Mouse (Mus musculus) heart, embryonic 16.5 days (tissue): ENCODE measurements around the gene Scarb1. TPM values are rescaled to one million over a fixed set of nuclear protein-coding genes. Genes with fewer than 3 reads are reported as not detected.

Experiments used
- ATAC-seq: fragments of 200-750 bp; cut with Nextera tagmentation; replicated peaks from 2 replicates; pipeline ENCODE4 v1.8.0; 2017; ENCODE audit warnings: moderate number of reproducible peaks; ENCODE audit not compliant: insufficient read depth, low FRiP score; ENCODE audit errors: extremely low read depth
- H3K27ac ChIP-seq: fragments of 300-500 bp; sonication (generic); 2 replicates; pipeline ENCODE4 v1.5.1; 2014; ENCODE audit warnings: mild to moderate bottlenecking, low read length, control low read depth, moderate library complexity
- H3K27me3 ChIP-seq: fragments of 300-500 bp; sonication (generic); 2 replicates; pipeline ENCODE4 v1.6.1; 2014; ENCODE audit warnings: low read length, mixed read lengths; ENCODE audit not compliant: control insufficient read depth, insufficient read depth
- H3K36me3 ChIP-seq: fragments of 300-500 bp; sonication (generic); 2 replicates; pipeline ENCODE4 v1.6.1; 2014; ENCODE audit not compliant: control insufficient read depth, insufficient read depth
- H3K4me1 ChIP-seq: fragments of 300-500 bp; sonication (generic); 2 replicates; pipeline ENCODE4 v1.6.1; 2014; ENCODE audit warnings: low read length, mixed read lengths; ENCODE audit not compliant: control insufficient read depth, insufficient read depth
- H3K4me2 ChIP-seq: fragments of 300-500 bp; sonication (generic); 2 replicates; pipeline ENCODE4 v1.6.1; 2014; ENCODE audit warnings: low read depth, mild to moderate bottlenecking, control low read depth, low read length
- H3K4me3 ChIP-seq: fragments of 300-500 bp; sonication (generic); 2 replicates; pipeline ENCODE4 v1.5.1; 2014; ENCODE audit warnings: mild to moderate bottlenecking, control low read depth, low read length
- H3K9ac ChIP-seq: fragments of 300-500 bp; sonication (generic); 2 replicates; pipeline ENCODE4 v1.6.1; 2014; ENCODE audit warnings: low read length, control low read depth
- H3K9me3 ChIP-seq: fragments of 300-500 bp; sonication (generic); replicated peaks from 2 replicates; pipeline ENCODE4 v1.6.1; 2016; ENCODE audit warnings: low read length; ENCODE audit not compliant: control insufficient read depth
- WGBS: fragments of 180-500 bp; shearing (Covaris S2); extraction: QIAGEN DNeasy Blood & Tissue Kit; methylation state at CpG from one replicate; pipeline ENCODE4 v1.1.7; 2014; 5-methylcytosine and 5-hydroxymethylcytosine counted together
- polyA plus RNA-seq: library from polyadenylated mRNA; unstranded; fragments of >200 nt; fragmentation: Nextera tagmentation; extraction: Ambion mirVana; gene quantifications from 2 replicates; pipeline ENCODE4 v1.2.1, GENCODE M21; 2015

Gene Scarb1
- polyA plus RNA-seq, 1 experiment from 2014 or later: 75.5 TPM

- no peak overlapping the region for H3K9ac ChIP-seq
These were observed 27.7 kb upstream of the Scarb1 start for GRCm38 (mm10) chr5:125368568-125368967.

GRCm38 (mm10) chr5:125368156-125368555 lies 27.3 kb upstream of the Scarb1 start:
- no peak for ATAC-seq

More at GRCm38 (mm10) chr5:125368568-125368967, 27.7 kb upstream of the Scarb1 start:
- no peak overlapping the region for H3K27ac ChIP-seq
- no peaks in the 10 kb centered on the region for H3K36me3 ChIP-seq
- no peaks in the 10 kb centered on the region for H3K27me3 ChIP-seq
- 1% methylated on average over 4 of the region's 4 CpGs for WGBS
- H3K4me2 ChIP-seq: no peak overlapping the region
- 0 out of 2 replicates have a peak, but pooled peaks cover 3% of the 10 kb centered on the region for H3K9me3 ChIP-seq
- H3K4me3 ChIP-seq: no peak overlapping the region
- peak; percentile 30; the same call in 1 of the 2 replicates for ATAC-seq
- H3K4me1 ChIP-seq: peaks cover 3% of the 10 kb centered on the region; the same call in 1 of the 2 replicates

GRCm38 (mm10) chr5:125364851-125365429 lies 24.0 kb upstream of the Scarb1 start:
- H3K4me3 ChIP-seq: no peak overlapping the region
- H3K9me3 ChIP-seq: no peaks in the 10 kb centered on the region
- H3K4me1 ChIP-seq: peaks cover 3% of the 10 kb centered on the region; the same call in 1 of the 2 replicates
- 68% methylated on average over 4 of the region's 4 CpGs for WGBS
- no peak overlapping the region for H3K4me2 ChIP-seq
- no peaks in the 10 kb centered on the region for H3K36me3 ChIP-seq
- H3K27ac ChIP-seq: no peak overlapping the region
- H3K9ac ChIP-seq: no peak overlapping the region
- no peaks in the 10 kb centered on the region for H3K27me3 ChIP-seq
- no peak for ATAC-seq

More at GRCm38 (mm10) chr5:125368156-125368555, 27.3 kb upstream of the Scarb1 start:
- 74% methylated on average over 5 of the region's 5 CpGs for WGBS
- Histone ChIP-seq H3K4me1 (peaks cover 3% of the 10 kb centered on the region; the same call in 1 of the 2 replicates), H3K4me3 (no peak overlapping the region), H3K4me2 (no peak overlapping the region), H3K36me3 (no peaks in the 10 kb centered on the region), H3K9me3 (0 out of 2 replicates have a peak, but pooled peaks cover 3% of the 10 kb centered on the region), H3K27ac (no peak overlapping the region), H3K9ac (peak overlapping the region; percentile 25; the same call in 1 of the 2 replicates), H3K27me3 (no peaks in the 10 kb centered on the region)

DNA sequence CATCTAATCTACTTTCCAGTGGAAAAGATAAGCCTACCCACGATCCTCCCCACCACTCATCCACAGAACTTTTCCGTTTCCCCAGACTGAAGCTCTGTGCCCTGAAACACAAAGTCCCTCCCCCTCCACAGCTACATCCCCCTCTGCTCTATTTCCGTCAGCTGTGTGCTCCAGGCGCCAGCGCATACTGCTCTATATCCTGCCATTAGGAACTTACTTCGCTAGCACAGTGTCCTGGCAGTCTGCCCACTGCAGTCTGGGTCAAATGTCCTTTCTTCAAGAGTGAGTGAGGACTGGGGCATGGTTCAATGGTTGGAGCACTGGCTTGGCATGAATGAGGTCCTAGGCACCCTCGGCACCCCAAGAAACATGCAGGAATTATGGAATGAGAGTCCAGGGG lies 23.0 kb upstream of the Scarb1 start:
- 24% methylated on average over 7 of the region's 7 CpGs for WGBS
- Histone ChIP-seq H3K36me3 (no peaks in the 10 kb centered on the region), H3K4me2 (no peak overlapping the region), H3K9me3 (no peaks in the 10 kb centered on the region), H3K4me3 (no peak overlapping the region), H3K9ac (no peak overlapping the region), H3K27me3 (no peaks in the 10 kb centered on the region), H3K4me1 (peaks cover 3% of the 10 kb centered on the region; the same call in 1 of the 2 replicates), H3K27ac (peak overlapping the region; percentile 74)
- ATAC-seq: peak; percentile 88

GRCm38 (mm10) chr5:125360981-125361510 lies 20.2 kb upstream of the Scarb1 start:
- H3K4me1 ChIP-seq: peaks cover 5% of the 10 kb centered on the region; the same call in 1 of the 2 replicates
- no peak for ATAC-seq
- WGBS: 76% methylated on average over 16 of the region's 16 CpGs

DNA sequence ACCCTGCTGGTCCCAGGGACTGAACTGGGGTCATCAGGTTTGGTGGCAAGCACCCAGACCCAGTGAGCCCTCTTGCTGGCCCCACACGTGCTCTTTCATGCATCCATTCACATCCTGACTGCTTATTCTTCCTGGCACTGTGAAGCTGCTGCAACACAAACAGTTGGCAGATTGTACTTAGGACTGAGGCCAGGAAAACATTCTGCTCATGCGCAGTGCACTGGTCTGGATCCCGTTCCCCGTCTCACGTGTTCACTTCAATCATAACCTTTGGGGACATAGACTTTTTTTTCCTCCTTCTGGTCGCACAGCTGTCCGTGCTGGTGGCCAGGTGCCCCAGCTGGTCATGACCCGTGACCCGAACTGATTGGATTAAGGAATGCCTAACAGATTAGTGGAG lies 19.7 kb upstream of the Scarb1 start:
- Histone ChIP-seq H3K4me2 (no peak overlapping the region), H3K27ac (no peak overlapping the region), H3K27me3 (no peaks in the 10 kb centered on the region), H3K9ac (no peak overlapping the region), H3K36me3 (no peaks in the 10 kb centered on the region), H3K9me3 (no peaks in the 10 kb centered on the region), H3K4me3 (no peak overlapping the region), H3K4me1 (peaks cover 9% of the 10 kb centered on the region; the same call in 1 of the 2 replicates)
- 70% methylated on average over 9 of the region's 9 CpGs for WGBS
- ATAC-seq: no peak

More at GRCm38 (mm10) chr5:125360981-125361510, 20.2 kb upstream of the Scarb1 start:
- H3K9ac ChIP-seq: no peak overlapping the region
- H3K9me3 ChIP-seq: no peaks in the 10 kb centered on the region
- H3K4me3 ChIP-seq: no peak overlapping the region
- H3K27ac ChIP-seq: no peak overlapping the region
- no peaks in the 10 kb centered on the region for H3K27me3 ChIP-seq
- H3K4me2 ChIP-seq: no peak overlapping the region
- H3K36me3 ChIP-seq: no peaks in the 10 kb centered on the region

- 54% methylated on average over 5 of the region's 5 CpGs for WGBS
- Histone ChIP-seq H3K4me3 (no peak overlapping the region), H3K9me3 (no peaks in the 10 kb centered on the region), H3K4me1 (peaks cover 8% of the 10 kb centered on the region; the same call in 1 of the 2 replicates), H3K4me2 (peak overlapping the region; percentile 45), H3K9ac (no peak overlapping the region), H3K27me3 (no peaks in the 10 kb centered on the region), H3K36me3 (no peaks in the 10 kb centered on the region), H3K27ac (peak overlapping the region; percentile 46)
- ATAC-seq: no peak; the same call in 1 of the 2 replicates
These were observed 17.3 kb upstream of the Scarb1 start for GRCm38 (mm10) chr5:125358270-125358608.

GRCm38 (mm10) chr5:125357543-125358269 lies 16.8 kb upstream of the Scarb1 start:
- H3K9ac ChIP-seq: no peak overlapping the region
- peaks cover 3% of the 10 kb centered on the region; the same call in 1 of the 2 replicates for H3K9me3 ChIP-seq
- no peaks in the 10 kb centered on the region for H3K36me3 ChIP-seq
- peak overlapping the region; percentile 46 for H3K27ac ChIP-seq
- ATAC-seq: no peak
- H3K27me3 ChIP-seq: no peaks in the 10 kb centered on the region
- peak overlapping the region; percentile 45 for H3K4me2 ChIP-seq
- H3K4me1 ChIP-seq: peaks cover 8% of the 10 kb centered on the region; the same call in 1 of the 2 replicates
- H3K4me3 ChIP-seq: no peak overlapping the region
- WGBS: 68% methylated on average over 12 of the region's 12 CpGs

- no peak for ATAC-seq
- H3K36me3 ChIP-seq: no peaks in the 10 kb centered on the region
- peaks cover 8% of the 10 kb centered on the region; the same call in 1 of the 2 replicates for H3K4me1 ChIP-seq
- H3K4me3 ChIP-seq: no peak overlapping the region
- H3K27me3 ChIP-seq: no peaks in the 10 kb centered on the region
- H3K27ac ChIP-seq: no peak overlapping the region
- H3K9me3 ChIP-seq: peaks cover 3% of the 10 kb centered on the region; the same call in 1 of the 2 replicates
- WGBS: 34% methylated on average over 7 of the region's 7 CpGs
- H3K9ac ChIP-seq: no peak overlapping the region
- no peak overlapping the region for H3K4me2 ChIP-seq
These were observed 14.8 kb upstream of the Scarb1 start for GRCm38 (mm10) chr5:125355650-125356049.
